Mouse (Mus musculus) T-helper 1 cell (primary cell): ENCODE measurements around the gene Icmt.

Experiments
- in situ Hi-C: fragments of 300-600 bp; cut with MboI, MseI; formaldehyde crosslinking; loops from one replicate; pipeline ENCODE4 v1.15.1; 2025; ENCODE audit warnings: high pct_unique_total_duplicates

Icmt gene

GRCm38 (mm10) chr4:152296874-152297861 is at the start of gene Icmt:
Icmt (plus strand) TSS chr4:152297227.
- in situ Hi-C loops, result no loop called here

GRCm38 (mm10) chr4:152250615-152251014 is 46.4 kb upstream of the Icmt start:
- in situ Hi-C loops, result no loop called here

DNA sequence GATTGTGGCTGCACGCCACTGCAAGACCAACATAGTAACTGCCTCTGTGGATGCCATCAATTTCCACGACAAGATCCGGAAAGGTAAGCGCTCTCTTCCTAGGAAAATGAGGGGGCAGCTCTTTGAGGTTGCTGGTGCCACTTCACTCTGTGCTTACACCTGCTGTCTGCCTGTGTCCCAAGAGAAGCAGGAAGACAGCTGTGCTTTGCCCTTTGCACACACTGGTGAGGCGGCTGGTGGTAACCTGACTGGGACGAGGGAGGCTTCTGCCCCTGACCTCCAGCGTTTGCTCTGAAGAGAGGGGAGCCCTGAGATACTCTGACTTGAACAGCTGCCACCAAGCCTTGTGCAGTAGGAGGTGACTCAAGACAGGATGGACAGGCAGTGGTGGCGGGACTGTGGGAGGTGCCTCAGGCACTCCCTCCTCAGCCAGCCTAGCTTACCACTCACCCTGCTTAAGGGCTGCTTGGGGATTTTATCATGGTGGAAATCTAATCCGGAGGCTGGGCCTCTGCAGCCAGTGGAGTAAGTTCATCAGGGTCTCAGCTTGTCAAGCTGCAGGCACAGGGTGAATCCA is 43.8 kb upstream of the Icmt start:
- in situ Hi-C loops, result no loop called here

DNA sequence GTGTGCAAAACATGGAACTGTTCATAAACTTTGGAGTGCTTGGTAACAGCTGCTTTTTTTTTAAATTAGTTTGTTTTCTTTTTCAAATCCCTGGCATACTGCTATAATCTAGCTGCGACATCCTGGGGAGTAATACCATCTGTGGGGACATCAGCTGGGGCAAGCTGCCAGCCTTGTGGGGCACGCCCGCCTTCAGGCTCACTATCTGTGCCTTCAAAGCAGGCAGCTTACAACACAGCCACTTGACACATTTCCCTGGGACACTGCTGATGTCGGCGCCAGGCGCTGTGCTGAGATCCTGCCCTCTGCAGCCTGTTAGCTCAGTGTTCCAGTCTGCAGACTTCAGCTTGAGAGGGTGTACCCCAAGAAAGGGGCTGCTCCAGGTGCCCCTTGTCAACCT is 40.0 kb upstream of the Icmt start:
- in situ Hi-C loops, result no loop called here

GRCm38 (mm10) chr4:152260451-152260850 is 36.6 kb upstream of the Icmt start:
- in situ Hi-C loops, result no loop called here

- in situ Hi-C loops, result no loop called here
Observed at GRCm38 (mm10) chr4:152262187-152262586, 34.8 kb upstream of the Icmt start.

DNA sequence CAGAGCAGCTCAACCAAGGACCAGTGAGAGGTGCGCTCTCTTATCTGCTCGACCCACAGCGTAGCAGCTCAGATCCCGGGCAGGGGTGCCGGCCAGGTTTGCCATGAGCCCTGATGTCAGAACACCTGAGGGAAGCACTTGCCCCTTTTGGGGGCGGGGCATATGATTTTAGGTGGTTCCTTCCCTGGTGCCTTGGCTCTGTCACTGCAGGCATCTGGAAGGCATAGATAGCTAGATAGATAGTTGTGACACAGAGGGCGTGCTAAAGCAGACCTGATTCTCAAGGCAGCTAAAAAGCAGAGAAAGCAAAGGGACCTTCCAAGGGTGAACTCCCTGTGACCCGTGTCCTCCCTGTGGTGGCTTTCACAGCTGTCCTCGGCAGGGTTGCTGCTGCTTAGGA is 33.9 kb upstream of the Icmt start:
- in situ Hi-C loops, result no loop called here

DNA sequence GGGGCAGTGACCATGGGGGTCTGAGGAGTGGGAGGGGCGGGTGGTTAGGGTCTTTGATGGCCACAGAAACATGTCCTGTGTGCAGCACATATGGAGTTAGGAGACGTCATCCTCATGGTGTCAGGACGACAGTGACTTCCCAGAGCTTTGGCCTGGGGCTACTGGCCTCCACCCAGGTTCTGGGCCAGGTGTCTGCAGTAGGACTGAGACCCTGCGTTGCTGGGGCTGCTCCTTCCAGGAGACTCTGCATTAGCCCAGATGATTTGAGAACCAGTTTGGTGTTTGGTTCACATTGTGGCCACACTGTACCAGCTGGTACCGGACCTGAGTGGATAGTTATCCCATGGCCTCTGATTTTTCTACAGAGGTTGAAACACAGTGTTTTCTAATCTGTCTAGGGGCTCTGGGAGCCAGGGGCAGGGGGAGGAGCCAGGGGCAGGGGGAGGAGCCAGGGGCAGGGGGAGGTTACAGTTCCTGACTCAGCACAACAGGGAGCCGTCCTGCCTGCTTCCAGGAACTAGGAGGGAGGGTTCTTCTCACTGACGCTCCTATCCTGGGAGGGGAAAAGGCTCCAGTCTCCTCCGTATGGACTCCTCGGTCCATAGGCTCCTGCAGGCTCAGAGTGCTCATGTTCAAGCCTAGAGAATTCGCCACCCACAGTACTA is 33.4 kb upstream of the Icmt start:
- in situ Hi-C loops, result no loop called here

DNA sequence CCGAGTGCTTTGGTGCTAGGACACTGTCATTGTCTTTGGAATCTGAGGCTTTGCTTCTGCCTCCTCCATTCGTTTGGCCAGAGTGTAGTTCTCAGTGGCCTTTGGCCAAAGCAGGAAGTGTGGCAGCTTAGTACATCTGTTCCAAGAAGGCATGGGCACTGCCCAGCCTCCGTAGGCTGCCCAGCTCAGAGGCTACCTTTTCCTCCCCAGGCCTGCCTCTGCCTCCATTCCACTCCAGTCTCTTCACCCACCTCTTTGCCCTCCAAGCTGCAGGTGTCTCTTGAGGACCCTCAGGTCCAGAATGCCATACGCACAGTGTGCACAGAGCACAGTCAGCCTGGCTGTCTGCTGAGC is 32.9 kb upstream of the Icmt start:
- in situ Hi-C loops, result no loop called here

- in situ Hi-C loops, result no loop called here
Observed at GRCm38 (mm10) chr4:152264867-152265568, 32.0 kb upstream of the Icmt start.

GRCm38 (mm10) chr4:152265791-152266190 is 31.2 kb upstream of the Icmt start:
- in situ Hi-C loops, result no loop called here

DNA sequence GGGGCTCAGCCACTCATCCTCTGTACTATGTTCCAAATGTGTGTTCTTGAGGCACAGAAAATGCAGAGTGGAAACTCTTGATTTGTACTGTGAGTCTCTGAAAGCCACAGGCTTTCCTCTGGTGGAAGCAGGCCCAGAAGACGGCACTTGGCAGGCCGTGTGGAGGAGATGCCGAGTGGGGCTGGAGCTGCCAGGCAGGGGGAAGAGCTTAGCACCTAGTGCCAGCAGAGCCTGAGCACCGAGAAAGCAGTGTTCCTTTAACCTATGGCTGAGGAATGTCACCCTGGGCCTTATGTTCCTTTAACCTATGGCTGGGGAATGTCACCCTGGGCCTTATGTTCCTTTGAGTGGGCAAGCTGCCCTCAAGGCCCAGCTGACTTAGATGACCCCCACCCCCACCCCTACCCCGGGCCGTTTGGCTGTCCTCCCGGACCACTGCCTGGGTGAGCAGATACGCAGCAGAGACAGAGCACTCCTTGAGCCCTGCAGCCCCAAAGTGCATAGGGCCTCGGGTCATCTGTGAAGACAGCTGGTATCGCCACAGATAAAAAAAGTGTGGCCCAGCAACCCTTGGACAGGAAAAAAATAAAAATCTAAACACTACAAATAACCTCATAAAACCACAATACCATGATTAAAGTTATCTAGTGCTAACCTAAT is 30.7 kb upstream of the Icmt start:
- in situ Hi-C loops, result no loop called here

DNA sequence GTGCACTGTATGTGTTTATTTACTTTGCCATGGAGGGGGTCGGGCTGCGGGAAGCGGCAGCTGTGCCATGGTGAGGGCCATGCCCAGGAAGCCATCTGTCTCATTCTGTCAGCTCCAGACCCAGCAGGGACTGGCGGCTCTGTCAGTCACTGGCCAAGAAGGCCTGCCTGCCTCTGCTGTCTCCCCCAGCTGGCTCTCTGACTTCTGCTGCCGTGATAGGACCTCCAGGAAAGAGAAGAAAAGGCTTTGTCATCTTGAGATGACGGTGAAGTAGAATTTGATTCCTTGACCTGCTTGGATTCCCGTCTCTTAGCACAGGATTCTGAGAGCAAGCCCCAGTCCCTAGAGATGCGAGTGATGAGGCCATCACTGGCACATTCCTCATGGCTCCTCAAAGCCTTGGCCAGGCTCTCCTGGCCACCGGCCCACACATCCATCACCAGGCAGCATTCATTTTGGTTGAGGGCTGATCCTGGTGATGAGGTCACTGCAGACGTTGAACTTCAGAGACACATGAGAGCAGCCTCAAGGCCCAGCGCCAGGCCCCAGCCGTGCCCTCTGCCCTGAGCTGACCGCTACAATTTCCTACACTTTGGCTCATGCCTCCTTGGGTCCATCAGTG is 29.2 kb upstream of the Icmt start:
- in situ Hi-C loops, result no loop called here

DNA sequence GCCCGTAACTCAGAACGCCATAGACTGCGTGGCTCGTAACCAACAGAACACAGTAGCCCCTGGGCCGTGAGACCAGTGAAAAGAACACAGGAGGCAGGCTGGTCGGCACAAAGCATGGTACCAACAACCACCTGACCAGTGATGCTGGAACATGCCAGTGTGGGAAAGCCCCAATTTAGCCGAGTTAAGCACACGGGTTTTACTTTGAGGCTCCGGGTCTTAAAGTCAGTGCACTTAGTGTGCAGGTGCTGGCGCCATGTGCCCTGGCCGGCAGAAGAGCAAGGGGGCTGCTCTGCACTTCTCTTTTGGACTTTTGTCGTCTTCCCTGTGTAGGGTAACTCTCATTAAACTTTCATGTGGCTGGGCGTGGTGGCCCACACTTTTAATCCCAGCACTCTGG is 27.1 kb upstream of the Icmt start:
- in situ Hi-C loops, result no loop called here

- in situ Hi-C loops, result no loop called here
Observed at GRCm38 (mm10) chr4:152270599-152270998, 26.4 kb upstream of the Icmt start.

DNA sequence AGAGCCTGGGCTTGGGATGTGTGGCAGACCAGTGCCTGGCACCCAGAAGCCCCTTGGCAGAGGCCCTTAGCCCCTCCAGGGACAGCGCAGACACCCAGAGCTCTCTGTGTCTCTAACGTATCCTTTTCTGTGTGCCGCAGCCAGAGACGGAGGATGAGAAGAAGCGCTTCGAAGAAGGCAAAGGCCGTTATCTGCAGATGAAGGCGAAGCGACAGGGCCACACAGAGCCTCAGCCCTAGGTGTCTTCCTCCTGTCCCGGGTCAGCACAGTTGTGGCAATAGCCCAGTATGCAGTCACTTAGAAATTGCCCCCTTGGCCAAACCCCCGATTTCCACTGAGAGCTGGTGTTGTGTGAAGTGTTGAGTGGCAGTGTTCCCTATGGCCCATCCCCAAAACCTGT is 25.7 kb upstream of the Icmt start:
- in situ Hi-C loops, result no loop called here

DNA sequence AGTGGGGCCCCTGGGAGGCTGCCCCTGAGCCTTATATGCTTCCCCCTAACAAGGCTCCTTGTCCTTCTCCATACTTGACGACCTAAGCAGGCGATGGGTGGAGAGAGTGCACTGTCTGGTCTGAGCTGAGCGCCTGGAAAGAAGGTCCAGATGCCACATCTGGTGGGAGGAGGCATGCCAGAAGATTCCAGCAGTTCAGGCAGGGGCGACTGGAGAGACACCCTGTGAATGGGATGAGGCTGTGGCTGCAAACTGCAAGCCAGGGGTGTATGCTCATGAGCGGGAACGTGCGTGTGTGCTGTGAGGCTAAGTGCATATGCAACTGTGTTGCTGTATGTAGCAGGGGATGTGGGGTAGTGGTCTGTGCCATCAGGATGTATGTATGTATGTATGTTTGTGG is 25.0 kb upstream of the Icmt start:
- in situ Hi-C loops, result no loop called here

DNA sequence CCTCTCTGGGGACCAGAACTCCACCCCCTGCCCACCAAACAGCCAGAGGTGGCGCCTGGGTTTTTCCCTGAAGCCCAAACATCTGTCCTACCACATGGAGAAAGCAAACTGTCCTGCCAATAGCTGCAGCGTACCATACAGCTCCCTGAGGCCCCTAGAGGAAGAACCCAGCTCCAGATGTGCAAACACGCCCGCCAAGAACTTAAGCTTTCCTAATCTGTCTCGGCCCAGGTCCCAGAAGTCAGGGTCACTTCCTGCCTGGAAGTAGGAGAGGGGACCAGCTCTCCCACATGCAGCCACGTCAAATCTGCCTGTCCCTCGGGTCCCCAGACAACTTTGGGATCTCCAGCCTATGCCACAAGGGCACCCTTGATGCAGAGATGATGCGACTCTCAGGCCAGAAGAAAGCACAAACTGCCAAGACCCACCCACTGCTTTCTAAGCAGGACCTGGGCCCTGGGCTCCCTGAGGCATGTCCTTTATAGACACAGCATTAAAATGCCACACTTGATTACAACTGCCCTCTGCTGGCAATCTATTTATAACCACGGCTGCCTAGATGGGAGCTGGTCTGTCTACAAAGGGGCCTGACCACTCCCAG is 24.5 kb upstream of the Icmt start:
- in situ Hi-C loops, result no loop called here

- in situ Hi-C loops, result no loop called here
Observed at GRCm38 (mm10) chr4:152273191-152273590, 23.8 kb upstream of the Icmt start.

DNA sequence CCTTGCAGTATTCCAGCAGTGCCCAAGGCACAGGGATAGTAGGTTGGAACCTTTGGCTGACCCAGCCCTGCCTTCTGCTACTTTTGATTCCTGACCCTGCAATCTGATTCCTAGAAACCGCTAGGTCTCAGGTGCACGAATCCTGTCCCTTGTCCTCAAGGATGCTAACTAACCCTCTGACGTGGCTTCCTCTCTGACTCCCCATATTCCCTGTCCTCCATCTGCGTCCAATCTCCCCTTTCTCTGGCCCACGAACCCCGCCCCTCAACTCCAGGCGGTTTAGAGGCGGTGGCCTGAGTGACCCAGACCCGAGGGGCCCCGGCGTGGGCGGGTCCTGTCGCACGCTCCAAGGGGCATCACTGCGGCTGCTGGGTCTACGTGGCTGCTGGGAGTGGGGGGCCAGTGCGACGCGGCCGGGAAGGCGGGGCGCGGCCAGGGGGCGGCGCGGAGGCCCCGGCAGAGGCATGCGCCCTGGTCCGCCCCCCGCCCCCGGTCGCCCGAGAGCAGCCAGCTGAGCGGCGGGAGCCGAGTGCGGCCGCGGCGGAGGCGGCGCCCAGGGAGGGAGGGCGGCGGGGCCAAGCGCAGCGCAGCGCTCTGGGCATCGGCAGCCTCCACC is 23.3 kb upstream of the Icmt start, which contains the start of gene Gpr153:
Gene Gpr153 (plus strand): TSS at position 612 of the 616 bp plus-strand sequence.
- in situ Hi-C loops, result no loop called here
